Mouse (Mus musculus): ENCODE data around the gene Ppp1r37. TPM values are rescaled to one million over a fixed set of nuclear protein-coding genes. Genes with fewer than 3 reads are reported as not detected.

Ppp1r37 gene
- polyA plus RNA-seq, 1 experiment from 2014 or later: 12.9 TPM

GRCm38 (mm10) chr7:19500420-19501363 is 62.2 kb downstream of the Ppp1r37 start:
- no peaks in the 10 kb centered on the region for H3K4me1 ChIP-seq (replicated peaks; ENCODE audit: control insufficient read depth, insufficient read depth, low read length)

GRCm38 (mm10) chr7:19498326-19498725 is 64.5 kb downstream of the Ppp1r37 start:
- no peaks in the 10 kb centered on the region for H3K4me1 ChIP-seq (replicated peaks; ENCODE audit: control insufficient read depth, insufficient read depth, low read length)
- H3K27me3 ChIP-seq (ENCODE audit: control insufficient read depth, insufficient read depth, low read length): 0 out of 2 replicates have a peak, but pooled peaks cover 3% of the 10 kb centered on the region
- H3K9me3 ChIP-seq (ENCODE audit: control insufficient read depth, low read length): no peaks in the 10 kb centered on the region
- DNase-seq (ENCODE audit: low spot score): no peak
- no peaks in the 10 kb centered on the region for H3K36me3 ChIP-seq (replicated peaks; ENCODE audit: control insufficient read depth, insufficient read depth)
- no peak overlapping the region for H3K27ac ChIP-seq
- no peak overlapping the region for H3K4me3 ChIP-seq (replicated peaks; ENCODE audit: low read length)
- WGBS: 79% methylated on average over 4 of the region's 4 CpGs
- H3K9ac ChIP-seq: no peak overlapping the region
- H3K4me2 ChIP-seq (replicated peaks): no peak overlapping the region
- no peak for ATAC-seq (ENCODE audit: low FRiP score)

More at GRCm38 (mm10) chr7:19500420-19501363, 62.2 kb downstream of the Ppp1r37 start:
- Histone ChIP-seq H3K27ac (no peak overlapping the region), H3K4me3 (replicated peaks; ENCODE audit: low read length) (no peak overlapping the region), H3K4me2 (replicated peaks) (no peak overlapping the region), H3K9ac (no peak overlapping the region), H3K27me3 (ENCODE audit: control insufficient read depth, insufficient read depth, low read length) (no peaks in the 10 kb centered on the region), H3K36me3 (replicated peaks; ENCODE audit: control insufficient read depth, insufficient read depth) (no peaks in the 10 kb centered on the region), H3K9me3 (ENCODE audit: control insufficient read depth, low read length) (no peaks in the 10 kb centered on the region)
- WGBS: 75% methylated on average over 12 of the region's 12 CpGs
- ATAC-seq (ENCODE audit: low FRiP score): no peak
- no peak for DNase-seq (ENCODE audit: low spot score)

GRCm38 (mm10) chr7:19496214-19496555 is 66.7 kb downstream of the Ppp1r37 start:
- H3K4me1 ChIP-seq (replicated peaks; ENCODE audit: control insufficient read depth, insufficient read depth, low read length): peaks cover 6% of the 10 kb centered on the region; the same call in 1 of the 2 replicates
- DNase-seq (ENCODE audit: low spot score): no peak
- no peak for ATAC-seq (ENCODE audit: low FRiP score)
- no peak overlapping the region for H3K27ac ChIP-seq
- no peaks in the 10 kb centered on the region for H3K36me3 ChIP-seq (replicated peaks; ENCODE audit: control insufficient read depth, insufficient read depth)
- no peaks in the 10 kb centered on the region for H3K9me3 ChIP-seq (ENCODE audit: control insufficient read depth, low read length)
- no peak overlapping the region for H3K4me2 ChIP-seq (replicated peaks)
- H3K9ac ChIP-seq: no peak overlapping the region
- H3K4me3 ChIP-seq (replicated peaks; ENCODE audit: low read length): no peak overlapping the region
- 59% methylated on average over 5 of the region's 5 CpGs for WGBS
- H3K27me3 ChIP-seq (ENCODE audit: control insufficient read depth, insufficient read depth, low read length): peaks cover 19% of the 10 kb centered on the region

- H3K27me3 ChIP-seq (ENCODE audit: control insufficient read depth, insufficient read depth, low read length): peaks cover 24% of the 10 kb centered on the region
- no peak for ATAC-seq (ENCODE audit: low FRiP score)
- no peak overlapping the region for H3K4me2 ChIP-seq (replicated peaks)
- no peak overlapping the region for H3K4me3 ChIP-seq (replicated peaks; ENCODE audit: low read length)
- peaks cover 6% of the 10 kb centered on the region; the same call in 1 of the 2 replicates for H3K4me1 ChIP-seq (replicated peaks; ENCODE audit: control insufficient read depth, insufficient read depth, low read length)
- no peak overlapping the region for H3K9ac ChIP-seq
- no peaks in the 10 kb centered on the region for H3K9me3 ChIP-seq (ENCODE audit: control insufficient read depth, low read length)
- 76% methylated on average over 20 of the region's 20 CpGs for WGBS
- DNase-seq (ENCODE audit: low spot score): no peak
- no peak overlapping the region for H3K27ac ChIP-seq
- H3K36me3 ChIP-seq (replicated peaks; ENCODE audit: control insufficient read depth, insufficient read depth): no peaks in the 10 kb centered on the region
Observed at GRCm38 (mm10) chr7:19495521-19496213, 67.2 kb downstream of the Ppp1r37 start.

GRCm38 (mm10) chr7:19494751-19495474 is 68.0 kb downstream of the Ppp1r37 start:
- no peak overlapping the region for H3K27ac ChIP-seq
- H3K9ac ChIP-seq: no peak overlapping the region
- DNase-seq (ENCODE audit: low spot score) (no peak), ATAC-seq (ENCODE audit: low FRiP score) (no peak)
- H3K4me3 ChIP-seq (replicated peaks; ENCODE audit: low read length): no peak overlapping the region
- H3K27me3 ChIP-seq (ENCODE audit: control insufficient read depth, insufficient read depth, low read length): peaks cover 32% of the 10 kb centered on the region
- H3K9me3 ChIP-seq (ENCODE audit: control insufficient read depth, low read length): no peaks in the 10 kb centered on the region
- H3K36me3 ChIP-seq (replicated peaks; ENCODE audit: control insufficient read depth, insufficient read depth): no peaks in the 10 kb centered on the region
- H3K4me2 ChIP-seq (replicated peaks): no peak overlapping the region
- H3K4me1 ChIP-seq (replicated peaks; ENCODE audit: control insufficient read depth, insufficient read depth, low read length): peaks cover 7% of the 10 kb centered on the region; the same call in 1 of the 2 replicates
- 80% methylated on average over 25 of the region's 25 CpGs for WGBS

- Histone ChIP-seq H3K4me2 (replicated peaks) (peak overlapping the region; percentile 40), H3K9ac (peak overlapping the region; percentile 46; the same call in 1 of the 2 replicates), H3K36me3 (replicated peaks; ENCODE audit: control insufficient read depth, insufficient read depth) (no peaks in the 10 kb centered on the region), H3K9me3 (ENCODE audit: control insufficient read depth, low read length) (no peaks in the 10 kb centered on the region), H3K4me1 (replicated peaks; ENCODE audit: control insufficient read depth, insufficient read depth, low read length) (peaks cover 11% of the 10 kb centered on the region; the same call in 1 of the 2 replicates), H3K27ac (no peak overlapping the region), H3K4me3 (replicated peaks; ENCODE audit: low read length) (peak overlapping the region; percentile 13; the same call in 1 of the 2 replicates), H3K27me3 (ENCODE audit: control insufficient read depth, insufficient read depth, low read length) (peaks cover 58% of the 10 kb centered on the region)
- DNase-seq (ENCODE audit: low spot score): no peak
- 3% methylated on average over 26 of the region's 26 CpGs for WGBS
- no peak for ATAC-seq (ENCODE audit: low FRiP score)
Observed at GRCm38 (mm10) chr7:19491731-19492130, 71.1 kb downstream of the Ppp1r37 start.

GRCm38 (mm10) chr7:19489525-19489924 is 73.4 kb downstream of the Ppp1r37 start:
- Histone ChIP-seq H3K27me3 (ENCODE audit: control insufficient read depth, insufficient read depth, low read length) (peaks cover 58% of the 10 kb centered on the region), H3K9ac (peak overlapping the region; percentile 47), H3K4me3 (replicated peaks; ENCODE audit: low read length) (peak overlapping the region; percentile 24), H3K4me1 (replicated peaks; ENCODE audit: control insufficient read depth, insufficient read depth, low read length) (peaks cover 11% of the 10 kb centered on the region; the same call in 1 of the 2 replicates), H3K36me3 (replicated peaks; ENCODE audit: control insufficient read depth, insufficient read depth) (no peaks in the 10 kb centered on the region), H3K27ac (no peak overlapping the region), H3K9me3 (ENCODE audit: control insufficient read depth, low read length) (no peaks in the 10 kb centered on the region), H3K4me2 (replicated peaks) (peak overlapping the region; percentile 47)
- 8% methylated on average over 30 of the region's 31 CpGs for WGBS
- no peak for DNase-seq (ENCODE audit: low spot score)
- peak; percentile 59; the same call in 1 of the 2 replicates for ATAC-seq (ENCODE audit: low FRiP score)

- peaks cover 43% of the 10 kb centered on the region for H3K27me3 ChIP-seq (ENCODE audit: control insufficient read depth, insufficient read depth, low read length)
- H3K4me1 ChIP-seq (replicated peaks; ENCODE audit: control insufficient read depth, insufficient read depth, low read length): peaks cover 6% of the 10 kb centered on the region; the same call in 1 of the 2 replicates
- no peaks in the 10 kb centered on the region for H3K36me3 ChIP-seq (replicated peaks; ENCODE audit: control insufficient read depth, insufficient read depth)
- no peak overlapping the region for H3K9ac ChIP-seq
- no peak overlapping the region for H3K4me3 ChIP-seq (replicated peaks; ENCODE audit: low read length)
- ATAC-seq (ENCODE audit: low FRiP score) (no peak), DNase-seq (ENCODE audit: low spot score) (no peak)
- no peak overlapping the region for H3K4me2 ChIP-seq (replicated peaks)
- no peaks in the 10 kb centered on the region for H3K9me3 ChIP-seq (ENCODE audit: control insufficient read depth, low read length)
- no peak overlapping the region for H3K27ac ChIP-seq
- WGBS: 91% methylated on average over 7 of the region's 7 CpGs
Observed at GRCm38 (mm10) chr7:19486549-19486948, 76.3 kb downstream of the Ppp1r37 start.
